14 mouse cellular contexts compared by ENCODE assay signal in the genomic region with DNA sequence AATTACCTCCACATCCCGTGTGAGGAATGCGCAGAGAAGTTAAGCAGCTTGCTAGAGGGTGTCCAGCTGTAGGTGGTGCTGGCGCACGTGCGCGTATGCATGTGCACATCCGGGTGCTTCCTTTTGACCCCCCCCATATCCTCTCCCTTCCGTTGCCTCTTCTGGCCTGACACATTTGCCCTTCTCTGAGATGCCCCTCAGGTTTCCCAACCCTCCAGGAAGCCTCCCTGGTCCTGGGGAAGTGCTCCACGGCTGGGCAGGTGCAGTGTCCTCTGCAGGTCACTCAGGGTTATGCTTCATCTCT. TPM values are rescaled to one million over a fixed set of nuclear protein-coding genes. Genes with fewer than 3 reads are reported as not detected.
DNase-seq lines count a peak whose midpoint lies in the region; ATAC-seq and TF ChIP-seq lines count a peak whose summit lies in the region.
"Had no signal": no experiment of that assay in that cellular context is flagged by ENCODE, and none has a peak within 500 bp of the region (broad histone marks: within the 10 kb centered on the region; RNA-seq: fewer than 3 reads in every experiment).

No protein-coding gene starts in this region.

- no peak for TF ChIP-seq CTCF in liver, postnatal 0 days (IDR thresholded peaks at IDR 0.05; ENCODE audit: low read depth)

- no peaks in the 10 kb centered on the region for H3K36me3 ChIP-seq in liver, postnatal 0 days (replicated peaks; ENCODE audit: insufficient read depth, low read length)
- H3K36me3 ChIP-seq in liver, embryonic 12.5 days, result no peaks in the 10 kb centered on the region

- H3K9ac ChIP-seq in liver, postnatal 0 days (replicated peaks), result no peak overlapping the region
- no peak overlapping the region for H3K9ac ChIP-seq in liver, embryonic 12.5 days

- WGBS in liver, postnatal 0 days (ENCODE audit: insufficient replicate concordance), result 65% methylated on average over 9 of the region's 9 CpGs
- WGBS in liver, embryonic 12.5 days (ENCODE audit: insufficient replicate concordance), result 69% methylated on average over 9 of the region's 9 CpGs

- H3K4me2 ChIP-seq in liver, postnatal 0 days (ENCODE audit: low read depth, low read length), result no peak overlapping the region
- H3K4me2 ChIP-seq in liver, embryonic 12.5 days, result no peak overlapping the region
- H3K4me2 ChIP-seq: heart, embryonic 11.5 days had no signal

- H3K9me3 ChIP-seq in liver, postnatal 0 days (ENCODE audit: low read length), result no peaks in the 10 kb centered on the region
- no peaks in the 10 kb centered on the region for H3K9me3 ChIP-seq in liver, embryonic 12.5 days (replicated peaks)

- no peak for DNase-seq in liver, postnatal 0 days
- DNase-seq in natural killer cell, adult 2 months (ENCODE audit: low spot score in 2 of 2), result peak; percentile 30 to 33
- DNase-seq in thymus, postnatal 36 days, result peak; percentile 76 to 83
- DNase-seq in right cerebral cortex, postnatal 25 days, result no peak
- DNase-seq in urinary bladder, postnatal 14 days (ENCODE audit: low spot score), result no peak
- DNase-seq: adrenal gland, adult 2 months; cerebellum, postnatal 36 days; layer of hippocampus, adult 9-11 months had no signal

- no peak for TF ChIP-seq EP300 in liver, postnatal 0 days (IDR thresholded peaks at IDR 0.05; ENCODE audit: low read depth)

- ATAC-seq in liver, postnatal 0 days, result peak; percentile 35
- ATAC-seq in liver, embryonic 12.5 days, result no peak
- peak; percentile 50 for ATAC-seq in granulocyte monocyte progenitor cell, adult 5-6 weeks (replicated peaks; ENCODE audit: poor library complexity, severe bottlenecking)

- H3K4me1 ChIP-seq in liver, postnatal 0 days (ENCODE audit: insufficient read depth), result peaks cover 2% of the 10 kb centered on the region; the same call in 1 of the 2 replicates
- no peaks in the 10 kb centered on the region for H3K4me1 ChIP-seq in liver, embryonic 12.5 days

- no peak overlapping the region for H3K4me3 ChIP-seq in liver, postnatal 0 days (ENCODE audit: low read depth, low read length)
- no peak overlapping the region for H3K4me3 ChIP-seq in liver, embryonic 12.5 days
- H3K4me3 ChIP-seq: myocyte had no signal

- H3K27ac ChIP-seq in liver, postnatal 0 days (ENCODE audit: low read depth), result no peak overlapping the region
- no peak overlapping the region for H3K27ac ChIP-seq in liver, embryonic 12.5 days
- H3K27ac ChIP-seq: kidney, postnatal 0 days had no signal

- H3K27me3 ChIP-seq in liver, postnatal 0 days (ENCODE audit: insufficient read depth, low read length), result no peaks in the 10 kb centered on the region
- no peaks in the 10 kb centered on the region for H3K27me3 ChIP-seq in liver, embryonic 12.5 days (replicated peaks)

RNA-seq across cellular contexts. Expression of a gene that starts 33.1 kb away (rescaled TPM):
- polyA plus RNA-seq in liver, postnatal 0 days (2015; fragmentation: Nextera tagmentation; extraction: Ambion mirVana), result 0.15 and 0.24 TPM in 2 replicates
- 0.86 and 0.92 TPM in 2 replicates for polyA plus RNA-seq in liver, embryonic 12.5 days (2016; fragmentation: Nextera tagmentation; extraction: Ambion mirVana)
- not detected in 2 replicates for total RNA-seq in granulocyte monocyte progenitor cell, adult 5-6 weeks (2014; fragmentation: Nextera tagmentation)
- not detected in 2 replicates for total RNA-seq in granulocyte monocyte progenitor cell, adult 5-6 weeks (2017)
- total RNA-seq: adrenal gland, adult 2 months; liver, adult 2 months had no signal
- polyA plus RNA-seq: liver, adult 2 months had no signal

Comparison
In these comparisons a context has a peak if more than half of its experiments do, and no peak if none do; other contexts are left out.
1. DNase-seq: peak in natural killer cell, adult 2 months (2 of 2) and thymus, postnatal 36 days (2 of 2); none in liver, postnatal 0 days (single experiment), right cerebral cortex, postnatal 25 days (single experiment) and urinary bladder, postnatal 14 days (single experiment).